Mouse (Mus musculus) liver, adult 2 months (tissue): ENCODE measurements around the gene Tmem240.

Source experiments
- CTCF ChIP-seq: fragments of 200-500 bp; IDR thresholded peaks from 2 replicates; pipeline ENCODE4 v1.5.1; 2011; ENCODE audit warnings: low read depth, low read length, control low read depth
- POLR2A ChIP-seq: fragments of 200-500 bp; IDR thresholded peaks from 2 replicates; pipeline ENCODE4 v1.6.1; 2011; ENCODE audit warnings: low read length, control low read depth; ENCODE audit not compliant: insufficient read depth; ENCODE audit errors: extremely low read depth

DNA sequence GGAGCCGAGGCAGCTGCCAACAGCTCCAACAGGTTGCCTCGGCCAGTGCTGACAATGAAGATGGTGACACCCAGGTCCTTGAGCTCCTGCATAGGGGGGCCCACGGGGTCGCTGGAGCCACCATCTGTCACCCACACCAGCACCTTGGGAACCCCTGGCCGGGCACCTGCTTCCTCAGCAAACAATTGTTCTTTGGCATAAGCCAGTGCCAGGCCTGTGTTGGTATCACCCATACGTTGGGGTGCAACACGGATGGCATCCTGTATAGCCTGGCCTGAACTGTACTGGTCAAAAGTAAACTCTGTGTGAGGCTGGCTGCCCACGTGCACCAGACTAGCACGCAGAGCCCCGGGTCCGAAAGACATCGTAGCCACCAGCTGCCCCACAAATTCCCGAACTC, 38.2 kb downstream of the Tmem240 start:
- TF ChIP-seq CTCF: no peak
- no peak for TF ChIP-seq POLR2A
